In the genomic region with DNA sequence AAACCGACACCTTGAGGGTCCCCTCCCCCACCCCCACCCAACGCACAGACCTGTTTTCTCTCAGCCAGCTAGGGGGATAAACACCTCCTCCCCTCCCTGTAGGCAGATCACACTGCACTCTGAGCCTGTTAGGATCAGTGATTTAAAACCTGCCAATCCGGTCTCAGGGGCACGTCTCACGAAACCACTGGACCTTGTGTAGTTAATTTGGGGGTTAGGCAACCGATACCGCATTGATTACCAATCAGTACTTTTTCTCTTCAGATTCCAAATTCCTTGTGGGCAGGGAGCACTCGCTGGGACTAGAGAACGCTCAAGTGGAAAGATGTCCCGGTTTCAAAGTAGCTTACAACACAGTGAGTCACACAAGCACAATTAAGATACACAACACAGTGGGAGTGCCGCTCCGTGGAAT, we compare ENCODE assay signal across 8 mouse cellular contexts.
DNase-seq lines count a peak whose midpoint lies in the region; ATAC-seq and TF ChIP-seq lines count a peak whose summit lies in the region.

No protein-coding gene starts in this region.

- no peak for DNase-seq in left cerebral cortex, adult 2 months (ENCODE audit: extremely low spot score in 1 of 2, low spot score in 2 of 2)
- DNase-seq in left cerebral cortex, postnatal 10 days (ENCODE audit: extremely low spot score in 1 of 2, low spot score in 2 of 2): no peak
- DNase-seq in embryonic facial prominence, embryonic 10.5 days (ENCODE audit: low spot score): no peak
- DNase-seq in hindbrain, postnatal 0 days (ENCODE audit: low spot score): no peak
- no peak for DNase-seq in adrenal gland, adult (ENCODE audit: inconsistent age in 2 of 2, low spot score in 1 of 2)
- DNase-seq in thymus, postnatal 36 days: no peak
- DNase-seq in left cerebral cortex, adult 18-20 months (ENCODE audit: low spot score in 2 of 2): no peak

- no peaks in the 10 kb centered on the region for H3K9me3 ChIP-seq in embryonic facial prominence, embryonic 10.5 days
- H3K9me3 ChIP-seq in hindbrain, postnatal 0 days (ENCODE audit: low read length): no peaks in the 10 kb centered on the region
- H3K9me3 ChIP-seq in neural tube, embryonic 12.5 days: no peaks in the 10 kb centered on the region

- peak overlapping the region; percentile 88 for H3K4me2 ChIP-seq in hindbrain, postnatal 0 days (ENCODE audit: low read depth, low read length)
- peak overlapping the region; percentile 93 for H3K4me2 ChIP-seq in neural tube, embryonic 12.5 days (replicated peaks)

- peak overlapping the region; percentile 33 for H3K27ac ChIP-seq in left cerebral cortex, adult 2 months
- peak overlapping the region; percentile 84; the same call in 1 of the 2 replicates for H3K27ac ChIP-seq in embryonic facial prominence, embryonic 10.5 days (replicated peaks)
- peak overlapping the region; percentile 84; the same call in 1 of the 2 replicates for H3K27ac ChIP-seq in hindbrain, postnatal 0 days
- H3K27ac ChIP-seq in neural tube, embryonic 12.5 days: no peak overlapping the region

- peak overlapping the region; percentile 79 for H3K9ac ChIP-seq in hindbrain, postnatal 0 days (replicated peaks; ENCODE audit: low read length)
- H3K9ac ChIP-seq in neural tube, embryonic 12.5 days: peak overlapping the region; percentile 84; the same call in 1 of the 2 replicates

- intact Hi-C loops in left cerebral cortex, adult 2 months (cut with DNase I): loop anchor here (2.0 kb wide), 2 partner anchors 87 to 93 kb away; no protein-coding TSS in a partner anchor
- intact Hi-C loops in left cerebral cortex, postnatal 10 days (cut with DNase I): no loop called here

- ATAC-seq in hindbrain, postnatal 0 days: no peak
- no peak for ATAC-seq in neural tube, embryonic 12.5 days (ENCODE audit: low FRiP score, low read depth)

- no peak for TF ChIP-seq CTCF in left cerebral cortex, adult 2 months (IDR thresholded peaks at IDR 0.05)
- TF ChIP-seq CTCF in hindbrain, postnatal 0 days (IDR thresholded peaks at IDR 0.05; ENCODE audit: low read depth): no peak

- WGBS in embryonic facial prominence, embryonic 10.5 days: under 1% methylated on average over 12 of the region's 12 CpGs
- WGBS in hindbrain, postnatal 0 days: 4% methylated on average over 12 of the region's 12 CpGs
- WGBS in neural tube, embryonic 12.5 days: 1% methylated on average over 12 of the region's 12 CpGs

- H3K4me1 ChIP-seq in embryonic facial prominence, embryonic 10.5 days: peaks cover 34% of the 10 kb centered on the region
- H3K4me1 ChIP-seq in hindbrain, postnatal 0 days (ENCODE audit: insufficient read depth, low read length): 0 out of 2 replicates have a peak, but pooled peaks cover 7% of the 10 kb centered on the region
- peaks cover 25% of the 10 kb centered on the region for H3K4me1 ChIP-seq in neural tube, embryonic 12.5 days

- no peaks in the 10 kb centered on the region for H3K36me3 ChIP-seq in embryonic facial prominence, embryonic 10.5 days (replicated peaks)
- H3K36me3 ChIP-seq in hindbrain, postnatal 0 days (ENCODE audit: insufficient read depth, low read length): no peaks in the 10 kb centered on the region
- H3K36me3 ChIP-seq in neural tube, embryonic 12.5 days: no peaks in the 10 kb centered on the region

- peaks cover 72% of the 10 kb centered on the region for H3K27me3 ChIP-seq in embryonic facial prominence, embryonic 10.5 days (replicated peaks; ENCODE audit: low read depth, poor library complexity, severe bottlenecking)
- H3K27me3 ChIP-seq in hindbrain, postnatal 0 days (ENCODE audit: insufficient read depth, low read length): no peaks in the 10 kb centered on the region
- H3K27me3 ChIP-seq in neural tube, embryonic 12.5 days (replicated peaks): peaks cover 17% of the 10 kb centered on the region

- H3K4me3 ChIP-seq in left cerebral cortex, adult 2 months: peak overlapping the region; percentile 61
- H3K4me3 ChIP-seq in embryonic facial prominence, embryonic 10.5 days: peak overlapping the region; percentile 85
- H3K4me3 ChIP-seq in hindbrain, postnatal 0 days (ENCODE audit: low read length): peak overlapping the region; percentile 78
- peak overlapping the region; percentile 72 for H3K4me3 ChIP-seq in neural tube, embryonic 12.5 days
